Mouse (Mus musculus) bone marrow macrophage, adult 2 months (primary cell): ENCODE results near the gene Ccr10. TPM values are rescaled to one million over a fixed set of nuclear protein-coding genes. Genes with fewer than 3 reads are reported as not detected.

Source experiments
- H3K27ac ChIP-seq: 2 replicates; pipeline ENCODE4 v1.5.1; 2012; ENCODE audit warnings: low read depth, low read length; ENCODE audit not compliant: insufficient read depth
- H3K4me1 ChIP-seq: 2 replicates; pipeline ENCODE4 v1.6.1; 2012; ENCODE audit warnings: low read length; ENCODE audit not compliant: control insufficient read depth, insufficient read depth
- H3K4me3 ChIP-seq: 2 replicates; pipeline ENCODE4 v1.5.1; 2012; ENCODE audit warnings: mild to moderate bottlenecking, low read length, moderate library complexity; ENCODE audit not compliant: insufficient read depth
- CTCF ChIP-seq: IDR thresholded peaks from 2 replicates; pipeline ENCODE4 v1.5.1; 2012; ENCODE audit warnings: low read depth, mild to moderate bottlenecking, low read length, moderate library complexity
- POLR2A ChIP-seq: IDR thresholded peaks from 2 replicates; pipeline ENCODE4 v1.6.1; 2012; ENCODE audit warnings: mild to moderate bottlenecking, low read depth, low read length, borderline replicate concordance
- polyA plus RNA-seq: library from polyadenylated mRNA; stranded (reverse); fragments of >200 nt; gene quantifications from 2 replicates; pipeline ENCODE4 v1.2.4, GENCODE M21; 2012; ENCODE audit not compliant: missing spikeins, insufficient read depth, insufficient read length

Gene Ccr10
- polyA plus RNA-seq, 1 experiment, result not detected

GRCm38 (mm10) chr11:101195571-101195970, 20.3 kb upstream of the Ccr10 start:
- H3K27ac ChIP-seq, result no peak overlapping the region
- TF ChIP-seq POLR2A (no peak), CTCF (no peak)
- H3K4me3 ChIP-seq, result no peak overlapping the region
- no peaks in the 10 kb centered on the region for H3K4me1 ChIP-seq

GRCm38 (mm10) chr11:101195101-101195500, 19.9 kb upstream of the Ccr10 start:
- TF ChIP-seq CTCF, result no peak
- TF ChIP-seq POLR2A, result no peak
- H3K4me1 ChIP-seq, result peaks cover 2% of the 10 kb centered on the region; the same call in 1 of the 2 replicates
- H3K27ac ChIP-seq, result no peak overlapping the region
- no peak overlapping the region for H3K4me3 ChIP-seq

GRCm38 (mm10) chr11:101194643-101195042, 19.4 kb upstream of the Ccr10 start:
- Histone ChIP-seq H3K4me1 (peaks cover 6% of the 10 kb centered on the region; the same call in 1 of the 2 replicates), H3K27ac (no peak overlapping the region), H3K4me3 (no peak overlapping the region)
- TF ChIP-seq CTCF (no peak), POLR2A (no peak)

GRCm38 (mm10) chr11:101194137-101194536, 18.9 kb upstream of the Ccr10 start:
- no peak for TF ChIP-seq POLR2A
- TF ChIP-seq CTCF, result no peak
- no peak overlapping the region for H3K27ac ChIP-seq
- H3K4me1 ChIP-seq, result peaks cover 6% of the 10 kb centered on the region; the same call in 1 of the 2 replicates
- H3K4me3 ChIP-seq, result no peak overlapping the region

- H3K27ac ChIP-seq, result no peak overlapping the region
- no peak overlapping the region for H3K4me3 ChIP-seq
- H3K4me1 ChIP-seq, result peaks cover 6% of the 10 kb centered on the region; the same call in 1 of the 2 replicates
- TF ChIP-seq POLR2A (no peak), CTCF (no peak)
Observed at GRCm38 (mm10) chr11:101193076-101193475, 17.8 kb upstream of the Ccr10 start.

GRCm38 (mm10) chr11:101192646-101193045, 17.4 kb upstream of the Ccr10 start:
- no peak overlapping the region for H3K27ac ChIP-seq
- TF ChIP-seq POLR2A (no peak), CTCF (no peak)
- peaks cover 6% of the 10 kb centered on the region; the same call in 1 of the 2 replicates for H3K4me1 ChIP-seq
- H3K4me3 ChIP-seq, result no peak overlapping the region

GRCm38 (mm10) chr11:101191919-101192470, 16.8 kb upstream of the Ccr10 start:
- TF ChIP-seq CTCF (no peak), POLR2A (no peak)
- Histone ChIP-seq H3K27ac (no peak overlapping the region), H3K4me3 (no peak overlapping the region), H3K4me1 (peaks cover 6% of the 10 kb centered on the region; the same call in 1 of the 2 replicates)

GRCm38 (mm10) chr11:101190913-101191907, 16.0 kb upstream of the Ccr10 start:
- Histone ChIP-seq H3K4me3 (no peak overlapping the region), H3K4me1 (peaks cover 6% of the 10 kb centered on the region; the same call in 1 of the 2 replicates), H3K27ac (no peak overlapping the region)
- TF ChIP-seq CTCF (no peak), POLR2A (no peak)

- TF ChIP-seq CTCF (no peak), POLR2A (no peak)
- Histone ChIP-seq H3K4me3 (no peak overlapping the region), H3K27ac (no peak overlapping the region), H3K4me1 (peaks cover 6% of the 10 kb centered on the region; the same call in 1 of the 2 replicates)
Observed at GRCm38 (mm10) chr11:101190181-101190912, 15.1 kb upstream of the Ccr10 start.
